Mouse (Mus musculus) MEL (cell line): ENCODE data around the gene Has3. TPM values are rescaled to one million over a fixed set of nuclear protein-coding genes. Genes with fewer than 3 reads are reported as not detected.

ENCODE experiments used
- DNase-seq: peaks from one replicate; pipeline ENCODE4 v3.0.0; 2011; ENCODE audit warnings: low read depth, low spot score
- H3K27ac ChIP-seq: 2 replicates; pipeline ENCODE4 v1.5.1; 2012; ENCODE audit warnings: low read depth, mild to moderate bottlenecking, control low read depth, low read length, moderate library complexity; ENCODE audit not compliant: control insufficient read depth
- H3K27me3 ChIP-seq, 2 experiments: fragments of 150-350 bp in 1 of 2; sonication (generic) in 1 of 2; 2 replicates each; pipeline ENCODE4 v1.6.1; 2012; ENCODE audit warnings: low read length in 2 of 2, mild to moderate bottlenecking in 2 of 2, improper control_type of control experiment in 1 of 2, moderate library complexity in 1 of 2; ENCODE audit not compliant: insufficient read depth in 2 of 2, control insufficient read depth in 1 of 2
- H3K36me3 ChIP-seq, 2 experiments: 2 replicates each; pipeline ENCODE4 v1.6.1; 2012 to 2014; ENCODE audit warnings: low read length in 2 of 2, improper control_type of control experiment in 1 of 2, inconsistent platforms in 1 of 2, mild to moderate bottlenecking in 1 of 2; ENCODE audit not compliant: insufficient read depth in 2 of 2, control insufficient read depth in 1 of 2
- H3K4me1 ChIP-seq, 2 experiments: fragments of 150-350 bp in 1 of 2; sonication (generic) in 1 of 2; 2 replicates each; pipeline ENCODE4 v1.6.1; 2012; ENCODE audit warnings: low read length in 2 of 2, improper control_type of control experiment in 1 of 2, mild to moderate bottlenecking in 1 of 2; ENCODE audit not compliant: insufficient read depth in 2 of 2, control insufficient read depth in 1 of 2
- H3K4me3 ChIP-seq, 2 experiments: fragments of 150-350 bp in 1 of 2; sonication (generic) in 1 of 2; 2 replicates each; pipeline ENCODE4 v1.5.1; 2012; ENCODE audit warnings: low read depth in 2 of 2, low read length in 2 of 2, mild to moderate bottlenecking in 2 of 2, moderate library complexity in 2 of 2, control low read depth in 1 of 2, improper control_type of control experiment in 1 of 2; ENCODE audit not compliant: control insufficient read depth in 1 of 2, insufficient read depth in 1 of 2
- H3K79me2 ChIP-seq: 2 replicates; pipeline ENCODE4 v1.6.1; 2012; ENCODE audit warnings: mild to moderate bottlenecking, low read length, moderate library complexity; ENCODE audit not compliant: control insufficient read depth, poor library complexity, insufficient read depth
- H3K9ac ChIP-seq: 2 replicates; pipeline ENCODE4 v1.6.1; 2012; ENCODE audit warnings: low read depth, mild to moderate bottlenecking, control low read depth, low read length, moderate library complexity; ENCODE audit not compliant: control insufficient read depth, poor library complexity, severe bottlenecking
- H3K9me3 ChIP-seq: fragments of 150-350 bp; sonication (generic); replicated peaks from 2 replicates; pipeline ENCODE4 v1.6.1; 2012; ENCODE audit warnings: mild to moderate bottlenecking, low read length, improper control_type of control experiment, moderate library complexity; ENCODE audit not compliant: insufficient read depth
- CHD2 ChIP-seq: IDR thresholded peaks from 2 replicates; pipeline ENCODE4 v1.6.1; 2011; ENCODE audit warnings: low read length, improper control_type of control experiment
- HCFC1 ChIP-seq: IDR thresholded peaks from 2 replicates; pipeline ENCODE4 v1.6.1; 2012; ENCODE audit warnings: low read depth, mild to moderate bottlenecking, inconsistent platforms, low read length, improper control_type of control experiment, moderate library complexity
- KAT2A ChIP-seq: conservative IDR thresholded peaks from 2 replicates; pipeline ENCODE4 v1.6.1; 2012; ENCODE audit warnings: low read depth, low read length, improper control_type of control experiment, inconsistent platforms
- MAFK ChIP-seq: IDR thresholded peaks from 2 replicates; pipeline ENCODE4 v1.6.1; 2011; ENCODE audit warnings: low read depth, mild to moderate bottlenecking, low read length, improper control_type of control experiment, borderline replicate concordance
- MEF2A ChIP-seq: IDR thresholded peaks from 2 replicates; pipeline ENCODE4 v1.6.1; 2014; ENCODE audit warnings: low read depth, mild to moderate bottlenecking, inconsistent platforms, low read length, improper control_type of control experiment; ENCODE audit not compliant: poor library complexity, insufficient replicate concordance, severe bottlenecking; ENCODE audit errors: extremely low read depth
- POLR2A ChIP-seq, 2 experiments: IDR thresholded peaks; 2 replicates each; pipeline ENCODE4 v1.6.1; 2011 to 2012; ENCODE audit warnings: low read length in 2 of 2, mild to moderate bottlenecking in 2 of 2, control low read depth in 1 of 2, improper control_type of control experiment in 1 of 2, low read depth in 1 of 2, moderate library complexity in 1 of 2; ENCODE audit not compliant: control insufficient read depth in 1 of 2, insufficient read depth in 1 of 2, poor library complexity in 1 of 2
- POLR2AphosphoS2 ChIP-seq: IDR thresholded peaks from 2 replicates; pipeline ENCODE4 v1.6.1; 2011; ENCODE audit warnings: low read length, improper control_type of control experiment
- RCOR1 ChIP-seq: IDR thresholded peaks from 2 replicates; pipeline ENCODE4 v1.6.1; 2012; ENCODE audit warnings: low read depth, mild to moderate bottlenecking, inconsistent platforms, low read length, improper control_type of control experiment
- SIN3A ChIP-seq: IDR thresholded peaks from 2 replicates; pipeline ENCODE4 v1.6.1; 2012; ENCODE audit warnings: low read length, improper control_type of control experiment, inconsistent platforms
- TBP ChIP-seq: IDR thresholded peaks from 2 replicates; pipeline ENCODE4 v1.8.0; 2011; ENCODE audit warnings: low read depth, low read length, improper control_type of control experiment
- TCF12 ChIP-seq: IDR thresholded peaks from 2 replicates; pipeline ENCODE4 v1.6.1; 2014; ENCODE audit warnings: low read depth, mild to moderate bottlenecking, inconsistent platforms, low read length, improper control_type of control experiment, moderate library complexity
- UBTF ChIP-seq: IDR thresholded peaks from 2 replicates; pipeline ENCODE4 v1.6.1; 2012; ENCODE audit warnings: low read depth, mild to moderate bottlenecking, inconsistent platforms, low read length, improper control_type of control experiment, moderate library complexity, borderline replicate concordance; ENCODE audit not compliant: insufficient read depth
- USF1 ChIP-seq: IDR thresholded peaks from 2 replicates; pipeline ENCODE4 v1.6.1; 2014; ENCODE audit warnings: low read depth, mild to moderate bottlenecking, inconsistent platforms, low read length, improper control_type of control experiment, moderate library complexity
- USF2 ChIP-seq, 2 experiments: IDR thresholded peaks; 2 replicates each; pipeline ENCODE4 v1.6.1; 2011 to 2012; ENCODE audit warnings: improper control_type of control experiment in 2 of 2, low read length in 2 of 2, borderline replicate concordance in 1 of 2, inconsistent platforms in 1 of 2, low read depth in 1 of 2, mild to moderate bottlenecking in 1 of 2; ENCODE audit not compliant: insufficient read depth in 1 of 2
- polyA plus RNA-seq, 2 experiments: library from polyadenylated mRNA; stranded (reverse) in 1 of 2; unstranded in 1 of 2; fragments of >175 nt in 1 of 2; fragments of >200 nt in 1 of 2; gene quantifications; 2 replicates each; pipeline versions ENCODE4 v1.2.1 to v1.2.4; 2012; ENCODE audit warnings: low replicate concordance in 2 of 2, low read depth in 1 of 2; ENCODE audit not compliant: insufficient read length in 2 of 2, insufficient read depth in 1 of 2, missing spikeins in 1 of 2
- total RNA-seq: library from RNA; depleted of rRNA; stranded (reverse); fragments of 300-350 nt; gene quantifications from 2 replicates; pipeline ENCODE4 v1.2.3, GENCODE M21; 2012

The Has3 gene
- total and polyA plus RNA-seq, 3 experiments = 0.40 to 5.8 TPM; not detected in 1

- Histone ChIP-seq H3K27me3 (no peaks in the 10 kb centered on the region), H3K27ac (no peak overlapping the region), H3K9ac (no peak overlapping the region), H3K36me3 (no peaks in the 10 kb centered on the region), H3K4me3 (no peak overlapping the region), H3K79me2 (no peaks in the 10 kb centered on the region), H3K9me3 (no peaks in the 10 kb centered on the region), H3K4me1 (no peaks in the 10 kb centered on the region)
- DNase-seq = no peak
- no peak for TF ChIP-seq TCF12
- no peak for TF ChIP-seq CHD2
- TF ChIP-seq USF1 = no peak
- no peak for TF ChIP-seq USF2 (IDR thresholded peaks at IDR 0.05; ENCODE audit: borderline replicate concordance in 1 of 2, insufficient read depth in 1 of 2, low read depth in 1 of 2, low read length in 2 of 2)
- TF ChIP-seq SIN3A = no peak
These were observed 31.2 kb upstream of the Has3 start for GRCm38 (mm10) chr8:106838803-106839202.

DNA sequence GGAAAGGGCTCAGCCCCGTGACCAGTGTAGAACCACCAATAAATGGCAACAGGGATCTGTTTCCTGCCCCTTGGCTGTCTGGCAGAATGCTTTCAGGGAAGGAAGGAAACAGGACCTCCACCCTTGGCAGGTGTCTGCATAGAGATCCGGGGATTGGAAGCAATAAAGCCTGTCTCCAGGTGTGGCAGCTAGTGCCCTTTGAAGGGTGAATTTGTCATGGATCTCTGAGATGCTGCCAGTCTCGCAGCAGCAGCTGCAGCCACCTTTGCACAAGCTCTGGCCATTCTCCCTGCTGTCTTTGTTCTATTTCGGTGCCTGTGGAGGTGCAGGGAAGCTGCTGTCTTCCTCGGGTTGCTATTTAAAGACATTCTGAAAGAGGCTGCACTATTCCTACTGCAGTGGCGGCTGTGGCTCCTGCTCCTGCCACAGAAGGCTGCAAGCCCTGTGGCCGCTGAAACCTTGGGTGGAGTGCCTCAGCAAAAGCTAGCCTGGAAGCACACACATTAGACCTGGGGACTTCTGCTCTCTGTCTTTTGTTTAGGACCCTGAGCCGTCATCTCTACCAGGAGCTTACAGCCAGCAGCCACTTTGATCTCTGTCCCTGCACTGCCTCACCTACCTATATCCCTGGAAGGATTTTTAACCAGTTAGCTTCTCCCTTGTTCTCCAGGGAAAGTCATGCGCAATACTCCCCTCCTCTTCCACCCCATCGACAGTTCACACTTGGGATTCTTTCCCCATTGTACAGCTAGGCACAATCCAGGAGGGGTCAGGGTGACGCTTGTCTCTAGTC, 30.6 kb upstream of the Has3 start:
- Histone ChIP-seq H3K9ac (no peak overlapping the region), H3K9me3 (no peaks in the 10 kb centered on the region), H3K4me1 (no peaks in the 10 kb centered on the region), H3K79me2 (no peaks in the 10 kb centered on the region), H3K27ac (no peak overlapping the region), H3K4me3 (no peak overlapping the region), H3K36me3 (no peaks in the 10 kb centered on the region), H3K27me3 (no peaks in the 10 kb centered on the region)
- no peak for DNase-seq
- no peak for TF ChIP-seq HCFC1
- no peak for TF ChIP-seq KAT2A
- TF ChIP-seq RCOR1 = no peak
- no peak for TF ChIP-seq POLR2AphosphoS2
- TF ChIP-seq UBTF = no peak
- TF ChIP-seq MEF2A = no peak
- TF ChIP-seq SIN3A = no peak
- TF ChIP-seq TBP = no peak
- no peak for TF ChIP-seq POLR2A (IDR thresholded peaks at IDR 0.05; ENCODE audit: control insufficient read depth in 1 of 2, insufficient read depth in 1 of 2, low read depth in 1 of 2, low read length in 2 of 2, poor library complexity in 1 of 2)
- TF ChIP-seq MAFK = no peak
- TF ChIP-seq CHD2 = no peak
